Mouse (Mus musculus) liver, embryonic 12.5 days (tissue): ENCODE results near the gene Csk. TPM values are rescaled to one million over a fixed set of nuclear protein-coding genes. Genes with fewer than 3 reads are reported as not detected.

Experiments
- ATAC-seq: fragments of 200-750 bp; cut with Nextera tagmentation; 2 replicates; pipeline ENCODE4 v1.8.0; 2017; ENCODE audit warnings: moderate number of reproducible peaks, mild to moderate bottlenecking, moderate library complexity
- H3K27ac ChIP-seq: fragments of 300-500 bp; sonication (generic); 2 replicates; pipeline ENCODE4 v1.5.1; 2016; ENCODE audit warnings: mild to moderate bottlenecking
- H3K27me3 ChIP-seq: fragments of 300-500 bp; sonication (generic); replicated peaks from 2 replicates; pipeline ENCODE4 v1.6.1; 2016; ENCODE audit warnings: mild to moderate bottlenecking, moderate library complexity
- H3K36me3 ChIP-seq: fragments of 300-500 bp; sonication (generic); 2 replicates; pipeline ENCODE4 v1.6.1; 2016; ENCODE audit warnings: mild to moderate bottlenecking, moderate library complexity
- H3K4me1 ChIP-seq: fragments of 300-500 bp; sonication (generic); 2 replicates; pipeline ENCODE4 v1.6.1; 2016
- H3K4me2 ChIP-seq: fragments of 300-500 bp; sonication (generic); 2 replicates; pipeline ENCODE4 v1.6.1; 2016; ENCODE audit warnings: mild to moderate bottlenecking, moderate library complexity
- H3K4me3 ChIP-seq: fragments of 300-500 bp; sonication (generic); 2 replicates; pipeline ENCODE4 v1.5.1; 2016; ENCODE audit warnings: mild to moderate bottlenecking, moderate library complexity
- H3K9ac ChIP-seq: fragments of 300-500 bp; sonication (generic); 2 replicates; pipeline ENCODE4 v1.6.1; 2016; ENCODE audit warnings: mild to moderate bottlenecking, moderate library complexity
- H3K9me3 ChIP-seq: fragments of 300-500 bp; sonication (generic); replicated peaks from 2 replicates; pipeline ENCODE4 v1.6.1; 2016; ENCODE audit warnings: mild to moderate bottlenecking, moderate library complexity
- WGBS: fragments of 180-500 bp; shearing (Covaris S2); methylation state at CpG from one replicate; pipeline ENCODE4 v1.1.7; 2016; ENCODE audit not compliant: insufficient replicate concordance; 5-methylcytosine and 5-hydroxymethylcytosine counted together
- polyA plus RNA-seq: library from polyadenylated mRNA; unstranded; fragments of >200 nt; fragmentation: Nextera tagmentation; extraction: Ambion mirVana; gene quantifications from 2 replicates; pipeline ENCODE4 v1.2.1, GENCODE M21; 2016

Gene Csk
- polyA plus RNA-seq, 1 experiment from 2014 or later: 27.8 TPM

DNA sequence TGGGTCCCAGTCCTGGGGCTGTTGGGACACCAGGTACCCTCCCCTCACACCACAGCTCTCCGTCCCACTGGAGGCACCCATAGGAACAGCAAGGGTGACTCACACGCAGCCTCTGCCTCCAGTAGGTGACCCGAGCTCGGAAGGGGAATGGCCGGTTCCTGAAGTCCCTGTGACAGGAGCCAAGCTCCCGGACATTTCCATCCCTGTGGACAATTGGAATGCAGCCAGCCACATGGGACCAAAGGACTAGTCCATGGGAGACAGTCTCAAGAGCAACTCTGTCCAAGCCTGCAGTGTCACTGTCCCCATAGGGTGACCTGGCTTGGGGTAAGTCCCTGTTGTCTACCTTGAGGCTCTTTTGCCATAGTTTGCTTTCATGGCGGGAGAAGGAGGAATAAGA, 39.5 kb downstream of the Csk start:
- Histone ChIP-seq H3K4me3 (no peak overlapping the region), H3K4me1 (peaks cover 7% of the 10 kb centered on the region), H3K9me3 (no peaks in the 10 kb centered on the region), H3K4me2 (no peak overlapping the region), H3K9ac (no peak overlapping the region), H3K27ac (no peak overlapping the region), H3K27me3 (peaks cover 55% of the 10 kb centered on the region), H3K36me3 (no peaks in the 10 kb centered on the region)
- WGBS: 53% methylated on average over 7 of the region's 7 CpGs
- ATAC-seq: no peak

DNA sequence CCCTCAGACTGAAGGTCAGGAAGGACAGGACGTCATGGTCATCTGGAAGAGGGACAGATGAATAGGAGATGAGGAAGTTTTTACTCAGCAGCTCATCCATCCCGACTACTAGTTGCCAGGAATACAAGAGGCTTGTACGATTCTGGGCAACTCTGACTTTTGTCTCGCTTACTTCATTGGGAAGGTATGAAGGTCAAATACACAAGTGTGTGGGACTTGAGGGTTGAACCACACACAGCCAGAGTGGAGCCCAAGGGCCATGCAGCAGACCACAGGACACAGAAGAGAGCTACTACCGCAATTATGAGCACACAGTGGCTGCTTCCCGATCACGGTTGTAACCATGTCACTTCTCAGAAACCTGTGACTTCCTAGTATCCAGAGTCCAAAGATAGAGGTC, 40.8 kb downstream of the Csk start:
- Histone ChIP-seq H3K9me3 (no peaks in the 10 kb centered on the region), H3K27me3 (peaks cover 67% of the 10 kb centered on the region), H3K4me3 (no peak overlapping the region), H3K36me3 (no peaks in the 10 kb centered on the region), H3K9ac (no peak overlapping the region), H3K4me2 (no peak overlapping the region), H3K4me1 (peaks cover 7% of the 10 kb centered on the region), H3K27ac (no peak overlapping the region)
- 57% methylated on average over 7 of the region's 7 CpGs for WGBS
- ATAC-seq: no peak

DNA sequence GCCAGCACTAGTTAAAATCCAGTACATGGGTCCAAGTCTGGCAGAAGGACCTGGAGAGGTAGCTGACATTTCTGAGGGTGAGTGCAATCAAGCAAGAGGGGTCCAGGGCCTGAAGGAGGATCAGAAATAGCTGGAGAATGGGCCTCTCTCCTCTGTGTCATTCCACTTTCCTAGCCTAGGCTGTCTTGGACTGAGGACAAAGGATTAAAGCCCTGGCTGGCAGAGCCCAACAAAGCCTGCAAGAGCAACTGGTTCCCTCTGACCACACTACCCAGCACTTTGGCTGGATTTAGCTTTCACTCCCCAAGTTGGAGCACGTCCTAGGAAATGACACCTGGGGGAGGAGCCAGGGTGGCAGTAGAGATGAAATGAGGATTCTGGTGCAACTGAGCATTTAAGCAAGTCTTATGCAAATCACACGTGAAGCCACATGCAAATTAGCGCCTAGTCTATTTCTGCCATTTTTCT, 43.0 kb downstream of the Csk start:
- Histone ChIP-seq H3K27ac (no peak overlapping the region), H3K36me3 (no peaks in the 10 kb centered on the region), H3K9me3 (no peaks in the 10 kb centered on the region), H3K4me1 (peaks cover 4% of the 10 kb centered on the region), H3K9ac (no peak overlapping the region), H3K4me2 (no peak overlapping the region), H3K27me3 (peaks cover 82% of the 10 kb centered on the region), H3K4me3 (no peak overlapping the region)
- ATAC-seq: no peak
- 37% methylated on average over 3 of the region's 3 CpGs for WGBS

DNA sequence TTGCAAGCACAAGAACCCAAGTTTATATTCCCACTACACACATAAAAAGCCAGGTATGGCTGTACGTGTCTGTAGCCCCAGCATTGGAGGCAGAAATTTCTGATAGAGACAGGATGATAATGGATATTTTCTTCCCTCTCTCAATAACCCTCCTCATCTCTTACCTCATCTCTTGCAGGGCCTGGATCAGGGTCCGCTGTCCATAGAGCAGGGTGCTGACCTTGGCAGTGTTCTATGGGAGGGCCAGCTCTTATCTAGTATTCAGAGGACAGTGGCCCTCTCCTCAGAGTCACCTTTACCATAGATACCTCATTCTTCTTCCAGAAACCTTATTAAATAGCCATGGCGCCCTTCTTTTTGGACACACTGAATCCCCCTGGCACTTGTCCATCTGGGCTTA, 43.6 kb downstream of the Csk start:
- peaks cover 88% of the 10 kb centered on the region for H3K27me3 ChIP-seq
- H3K4me1 ChIP-seq: no peaks in the 10 kb centered on the region
- no peak for ATAC-seq
- no peak overlapping the region for H3K4me2 ChIP-seq
- WGBS: 41% methylated on average over 3 of the region's 3 CpGs
- H3K9ac ChIP-seq: no peak overlapping the region
- no peak overlapping the region for H3K27ac ChIP-seq
- H3K9me3 ChIP-seq: no peaks in the 10 kb centered on the region
- H3K36me3 ChIP-seq: no peaks in the 10 kb centered on the region
- no peak overlapping the region for H3K4me3 ChIP-seq

DNA sequence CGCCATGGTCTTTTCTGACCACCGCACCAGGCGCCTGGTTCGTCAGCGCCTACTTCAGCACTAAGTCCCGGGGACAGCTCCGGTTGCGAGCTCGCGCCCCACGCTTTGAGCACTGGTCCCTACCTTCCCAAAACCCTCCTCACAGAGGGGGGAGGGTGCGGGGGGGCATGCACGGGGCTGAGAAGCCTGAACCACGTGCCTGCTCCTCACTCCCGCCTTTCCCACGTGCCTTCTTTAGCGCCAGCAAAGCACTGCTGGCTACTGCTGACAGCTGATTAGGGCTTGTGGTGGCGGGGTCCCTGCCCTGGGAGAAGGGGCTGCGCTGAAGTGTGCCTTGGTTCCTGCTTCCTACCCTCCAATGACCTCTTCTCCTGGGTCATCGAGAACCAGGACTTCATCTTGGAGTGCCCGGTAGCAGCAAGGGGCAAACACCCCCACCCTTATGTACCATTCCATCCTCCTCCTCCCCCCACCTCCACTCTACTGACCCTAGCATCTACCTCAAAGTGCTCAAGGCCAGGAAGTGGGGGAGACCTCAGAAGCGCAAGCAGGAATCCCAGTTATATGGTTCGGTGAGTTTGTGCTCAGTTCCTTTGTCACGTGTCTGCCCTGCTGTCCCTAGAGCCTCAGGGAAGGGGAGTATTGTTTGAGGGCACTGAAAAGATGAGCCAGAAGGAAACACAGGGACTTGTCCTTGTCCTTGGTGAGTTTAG, 47.1 kb downstream of the Csk start, which contains the start of gene Cplx3:
Gene Cplx3 (minus strand): TSS at position 143 of the 713 bp plus-strand sequence.
- peaks cover 3% of the 10 kb centered on the region; the same call in 1 of the 2 replicates for H3K4me1 ChIP-seq
- no peak within 1 kb of the TSS for H3K9ac ChIP-seq
- no peaks in the 10 kb centered on the region for H3K9me3 ChIP-seq
- H3K36me3 ChIP-seq: no peaks in the 10 kb centered on the region
- no peak within 1 kb of the TSS for H3K4me2 ChIP-seq
- no peak for ATAC-seq
- H3K4me3 ChIP-seq: no peak within 1 kb of the TSS
- no peak within 1 kb of the TSS for H3K27ac ChIP-seq
- H3K27me3 ChIP-seq: peaks cover 91% of the 10 kb centered on the region
- 6% methylated on average over 24 of the region's 24 CpGs for WGBS

DNA sequence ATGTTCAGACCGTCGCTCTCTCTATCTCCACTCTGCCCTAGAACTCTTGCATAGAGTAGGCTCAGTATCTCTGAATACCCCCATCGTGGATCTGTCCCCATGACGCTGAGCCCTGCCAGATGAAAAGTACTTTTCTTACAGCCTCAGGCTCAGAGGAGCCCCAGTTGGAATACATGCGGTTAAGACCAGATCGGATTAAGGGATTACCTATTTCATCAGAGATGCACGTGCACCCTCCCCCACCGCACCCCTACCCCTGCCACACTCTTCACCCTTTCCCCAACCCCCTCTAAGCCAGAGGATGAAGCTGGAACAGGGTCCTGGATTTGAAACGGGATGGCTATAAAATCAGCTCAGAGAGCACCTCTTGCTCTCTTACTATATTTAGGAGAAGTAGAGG, 47.9 kb downstream of the Csk start:
- H3K4me2 ChIP-seq: no peak overlapping the region
- no peak overlapping the region for H3K9ac ChIP-seq
- H3K27me3 ChIP-seq: peaks cover 87% of the 10 kb centered on the region
- H3K4me1 ChIP-seq: peaks cover 11% of the 10 kb centered on the region
- H3K4me3 ChIP-seq: no peak overlapping the region
- WGBS: 21% methylated on average over 9 of the region's 9 CpGs
- H3K27ac ChIP-seq: no peak overlapping the region
- H3K36me3 ChIP-seq: no peaks in the 10 kb centered on the region
- H3K9me3 ChIP-seq: no peaks in the 10 kb centered on the region
- ATAC-seq: no peak

DNA sequence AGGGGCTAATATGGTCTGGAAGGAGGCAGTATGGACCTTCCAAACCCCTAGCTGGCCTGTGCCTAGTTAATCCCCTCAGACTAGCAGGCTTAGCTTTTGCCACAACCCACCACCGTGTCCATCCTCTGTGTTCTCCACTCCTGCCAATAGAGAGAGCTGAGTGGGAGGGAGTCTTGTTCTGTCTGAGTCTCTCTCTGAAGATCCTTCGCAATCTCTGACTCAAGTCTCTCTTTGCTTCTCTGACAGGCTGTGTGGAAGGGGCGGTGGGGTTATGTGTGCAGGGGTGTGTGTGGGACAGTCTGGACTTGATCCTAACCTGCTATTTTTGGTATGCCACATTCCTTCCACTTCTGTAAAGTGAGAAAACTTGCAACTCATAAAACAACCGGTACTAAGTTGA, 48.6 kb downstream of the Csk start:
- H3K27ac ChIP-seq: no peak overlapping the region
- H3K4me3 ChIP-seq: no peak overlapping the region
- H3K36me3 ChIP-seq: no peaks in the 10 kb centered on the region
- WGBS: 65% methylated on average over 4 of the region's 4 CpGs
- H3K4me1 ChIP-seq: peaks cover 17% of the 10 kb centered on the region
- H3K9me3 ChIP-seq: no peaks in the 10 kb centered on the region
- ATAC-seq: no peak
- H3K27me3 ChIP-seq: peaks cover 80% of the 10 kb centered on the region
- H3K9ac ChIP-seq: no peak overlapping the region
- no peak overlapping the region for H3K4me2 ChIP-seq

DNA sequence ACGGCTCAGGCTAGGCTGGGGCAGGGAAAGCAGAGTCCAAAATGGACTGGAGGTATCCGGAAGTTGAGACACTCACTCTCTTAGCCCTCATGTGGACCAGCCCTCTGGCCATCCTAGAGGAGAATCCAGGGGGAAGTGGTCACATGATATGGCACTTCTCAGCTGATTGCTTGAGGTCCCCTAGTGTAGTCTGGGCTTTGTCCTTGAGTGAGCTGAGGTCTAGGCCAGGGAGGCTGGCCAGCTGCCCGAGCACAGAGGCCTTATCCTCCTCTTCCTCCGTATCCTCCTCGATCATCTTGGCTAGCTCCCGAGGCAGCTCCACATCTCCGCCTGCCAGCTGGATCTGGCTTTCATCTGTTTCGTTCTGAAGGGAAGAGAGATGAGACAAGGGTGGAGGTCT, 51.3 kb downstream of the Csk start:
- Histone ChIP-seq H3K27me3 (peaks cover 66% of the 10 kb centered on the region), H3K27ac (no peak overlapping the region), H3K9ac (no peak overlapping the region), H3K4me1 (peaks cover 27% of the 10 kb centered on the region), H3K4me2 (no peak overlapping the region), H3K36me3 (no peaks in the 10 kb centered on the region), H3K4me3 (no peak overlapping the region), H3K9me3 (no peaks in the 10 kb centered on the region)
- no peak for ATAC-seq
- 49% methylated on average over 8 of the region's 8 CpGs for WGBS

DNA sequence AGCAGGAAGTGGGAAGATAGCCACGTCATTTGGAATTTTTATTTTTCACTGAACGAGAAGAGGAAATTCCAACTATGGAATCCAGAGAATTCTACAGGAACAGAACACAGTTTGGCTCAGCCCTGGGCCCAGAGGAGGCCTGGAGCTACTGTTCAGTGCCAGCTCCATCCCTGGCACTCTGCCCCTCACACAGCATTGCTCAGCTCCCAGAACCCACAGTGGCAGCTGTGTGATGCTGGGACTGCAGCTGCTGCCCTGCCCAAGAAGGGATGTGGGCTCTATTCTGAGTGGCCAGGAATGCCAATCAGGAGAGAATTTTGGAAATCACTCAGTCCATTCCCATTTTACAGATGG, 52.1 kb downstream of the Csk start:
- Histone ChIP-seq H3K27ac (no peak overlapping the region), H3K36me3 (no peaks in the 10 kb centered on the region), H3K9me3 (no peaks in the 10 kb centered on the region), H3K4me3 (no peak overlapping the region), H3K27me3 (peaks cover 59% of the 10 kb centered on the region), H3K4me2 (no peak overlapping the region), H3K9ac (no peak overlapping the region), H3K4me1 (peaks cover 27% of the 10 kb centered on the region)
- WGBS: 67% methylated on average over 2 of the region's 2 CpGs
- ATAC-seq: no peak

DNA sequence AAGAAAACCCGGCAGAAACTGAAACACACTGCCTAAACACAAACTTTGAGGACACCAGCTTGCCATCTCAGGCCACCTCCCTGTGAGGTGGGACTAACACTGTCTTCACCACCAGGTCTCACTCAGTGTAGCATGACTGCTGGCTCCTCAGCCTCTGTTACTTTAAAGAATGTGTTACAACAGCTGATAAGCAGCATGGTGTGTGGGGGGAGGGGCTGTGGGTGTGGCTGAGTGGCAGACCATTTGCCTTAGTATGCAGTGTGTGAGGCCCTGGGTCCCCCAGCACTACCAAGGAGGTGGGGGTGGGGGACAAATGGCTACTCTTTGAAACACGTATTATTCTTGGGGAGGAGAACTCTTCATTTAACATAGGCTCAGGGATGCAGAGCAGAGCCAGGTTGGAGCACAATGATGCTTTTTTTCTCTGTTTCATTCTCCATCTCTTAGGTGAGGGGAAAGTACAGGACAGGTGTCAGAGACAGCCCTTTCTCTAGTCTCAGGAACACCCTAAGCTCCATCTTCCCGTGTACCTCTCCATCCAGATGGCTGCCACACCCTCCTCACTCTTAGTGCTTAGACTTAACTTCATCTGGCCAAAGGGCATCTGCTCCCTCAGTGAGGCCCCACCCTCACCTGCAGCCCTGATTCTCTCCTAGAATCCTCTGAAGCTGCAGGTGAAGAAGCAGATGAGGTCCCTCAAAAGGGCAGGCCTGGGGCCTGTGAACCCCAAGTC, 52.6 kb downstream of the Csk start:
- Histone ChIP-seq H3K36me3 (no peaks in the 10 kb centered on the region), H3K4me1 (peaks cover 27% of the 10 kb centered on the region), H3K9me3 (no peaks in the 10 kb centered on the region), H3K9ac (no peak overlapping the region), H3K4me2 (peak overlapping the region; percentile 25), H3K27me3 (peaks cover 53% of the 10 kb centered on the region), H3K27ac (no peak overlapping the region), H3K4me3 (no peak overlapping the region)
- peak; percentile 61 for ATAC-seq
- 6% methylated on average over 3 of the region's 3 CpGs for WGBS

DNA sequence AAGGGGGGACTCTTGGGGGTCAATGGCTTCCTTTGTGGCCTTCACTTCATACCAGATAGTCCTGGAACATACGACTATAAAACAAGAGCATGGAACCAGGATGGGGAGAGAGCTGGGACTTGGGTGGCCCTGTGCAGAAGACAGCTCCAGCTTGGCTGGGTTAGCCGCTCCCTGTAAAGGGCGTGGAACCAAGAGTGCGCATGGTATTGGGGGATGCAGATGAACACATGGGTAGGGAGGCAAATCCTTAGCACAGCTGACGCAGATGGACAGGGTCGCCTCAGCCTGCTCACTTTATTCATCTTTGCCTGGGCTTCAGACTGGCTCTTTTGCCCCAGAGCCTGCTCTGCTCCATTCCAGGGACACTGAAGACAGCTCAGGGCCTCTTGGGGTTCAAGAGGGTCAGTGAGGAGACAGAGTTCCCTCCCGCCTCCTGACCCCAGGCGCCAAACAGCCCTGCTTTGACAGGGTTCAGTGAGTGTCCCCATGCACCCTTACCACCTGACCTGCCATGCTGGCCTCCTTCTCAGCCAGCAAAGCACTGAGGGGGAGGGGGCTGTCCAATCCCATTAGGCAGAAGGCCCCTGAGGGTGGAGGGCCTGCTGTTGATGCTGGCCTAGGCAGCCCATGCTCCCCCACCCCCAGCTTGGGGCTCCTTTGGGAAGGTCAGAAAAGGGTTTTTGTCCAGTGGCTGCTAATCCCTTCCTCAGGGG, 54.4 kb downstream of the Csk start:
- no peak overlapping the region for H3K9ac ChIP-seq
- H3K4me2 ChIP-seq: no peak overlapping the region
- peaks cover 32% of the 10 kb centered on the region for H3K4me1 ChIP-seq
- H3K27me3 ChIP-seq: peaks cover 36% of the 10 kb centered on the region
- 63% methylated on average over 8 of the region's 8 CpGs for WGBS
- no peak overlapping the region for H3K4me3 ChIP-seq
- ATAC-seq: no peak
- no peak overlapping the region for H3K27ac ChIP-seq
- H3K36me3 ChIP-seq: peaks cover 14% of the 10 kb centered on the region
- no peaks in the 10 kb centered on the region for H3K9me3 ChIP-seq

DNA sequence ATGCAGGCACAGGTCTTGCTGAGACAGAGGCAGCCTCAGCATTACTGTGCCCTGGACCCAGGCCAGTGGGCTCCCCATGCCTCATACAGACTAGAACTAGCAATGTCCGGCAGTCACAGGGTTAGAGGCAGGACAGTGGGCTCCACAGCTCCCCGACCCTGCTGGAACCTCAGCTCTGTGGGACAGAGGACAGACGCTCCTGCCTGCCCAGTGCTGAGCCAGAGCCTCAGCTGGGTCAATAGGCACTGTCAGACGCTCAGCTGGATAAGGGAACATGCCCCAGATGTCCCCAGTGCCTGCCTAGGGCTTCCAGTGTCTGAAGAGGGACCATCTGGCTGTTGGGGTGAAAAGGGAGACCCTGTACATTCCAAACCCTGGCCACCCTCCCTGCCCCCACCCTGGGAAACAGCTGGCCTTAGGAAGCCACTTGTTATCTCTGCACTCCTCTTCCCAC, 55.5 kb downstream of the Csk start:
- H3K27me3 ChIP-seq: peaks cover 26% of the 10 kb centered on the region; the same call in 1 of the 2 replicates
- H3K4me2 ChIP-seq: no peak overlapping the region
- no peak overlapping the region for H3K9ac ChIP-seq
- H3K4me1 ChIP-seq: peaks cover 37% of the 10 kb centered on the region
- no peak for ATAC-seq
- H3K27ac ChIP-seq: no peak overlapping the region
- WGBS: 29% methylated on average over 4 of the region's 4 CpGs
- no peak overlapping the region for H3K4me3 ChIP-seq
- no peaks in the 10 kb centered on the region for H3K9me3 ChIP-seq
- peaks cover 25% of the 10 kb centered on the region for H3K36me3 ChIP-seq
